Mouse (Mus musculus) stomach, embryonic 16.5 days (tissue): ENCODE results near the gene Xrcc6. TPM values are rescaled to one million over a fixed set of nuclear protein-coding genes. Genes with fewer than 3 reads are reported as not detected.

ENCODE experiments used
- ATAC-seq: fragments of 200-750 bp; cut with Nextera tagmentation; 2 replicates; pipeline ENCODE4 v1.8.0; 2017; ENCODE audit warnings: moderate number of reproducible peaks, moderate TSS enrichment; ENCODE audit not compliant: insufficient read depth, low FRiP score
- H3K27ac ChIP-seq: fragments of 300-500 bp; sonication (generic); 2 replicates; pipeline ENCODE4 v1.5.1; 2014; ENCODE audit warnings: low read length
- H3K27me3 ChIP-seq: fragments of 300-500 bp; sonication (generic); 2 replicates; pipeline ENCODE4 v1.6.1; 2014; ENCODE audit warnings: low read length, control low read depth, mixed read lengths; ENCODE audit not compliant: control insufficient read depth, insufficient read depth
- H3K36me3 ChIP-seq: fragments of 300-500 bp; sonication (generic); 2 replicates; pipeline ENCODE4 v1.6.1; 2014; ENCODE audit warnings: low read length; ENCODE audit not compliant: control insufficient read depth, insufficient read depth
- H3K4me1 ChIP-seq: fragments of 300-500 bp; sonication (generic); 2 replicates; pipeline ENCODE4 v1.6.1; 2014; ENCODE audit warnings: low read length, control low read depth, mixed read lengths; ENCODE audit not compliant: control insufficient read depth, insufficient read depth
- H3K4me2 ChIP-seq: fragments of 300-500 bp; sonication (generic); 2 replicates; pipeline ENCODE4 v1.6.1; 2014; ENCODE audit warnings: low read depth, low read length, mixed read lengths
- H3K4me3 ChIP-seq: fragments of 300-500 bp; sonication (generic); replicated peaks from 2 replicates; pipeline ENCODE4 v1.5.1; 2014; ENCODE audit warnings: mild to moderate bottlenecking, low read length
- H3K9ac ChIP-seq: fragments of 300-500 bp; sonication (generic); 2 replicates; pipeline ENCODE4 v1.6.1; 2014; ENCODE audit warnings: low read length
- H3K9me3 ChIP-seq: fragments of 300-500 bp; sonication (generic); replicated peaks from 2 replicates; pipeline ENCODE4 v1.6.1; 2016; ENCODE audit warnings: low read length, control low read depth; ENCODE audit not compliant: control insufficient read depth
- WGBS: fragments of 180-500 bp; shearing (Covaris S2); extraction: QIAGEN DNeasy Blood & Tissue Kit; methylation state at CpG from one replicate; pipeline ENCODE4 v1.1.7; 2014; 5-methylcytosine and 5-hydroxymethylcytosine counted together
- polyA plus RNA-seq: library from polyadenylated mRNA; unstranded; fragments of >200 nt; fragmentation: Nextera tagmentation; extraction: Ambion mirVana; gene quantifications from 2 replicates; pipeline ENCODE4 v1.2.1, GENCODE M21; 2015

Xrcc6 gene
- polyA plus RNA-seq, 1 experiment from 2014 or later, result 72.2 TPM

DNA sequence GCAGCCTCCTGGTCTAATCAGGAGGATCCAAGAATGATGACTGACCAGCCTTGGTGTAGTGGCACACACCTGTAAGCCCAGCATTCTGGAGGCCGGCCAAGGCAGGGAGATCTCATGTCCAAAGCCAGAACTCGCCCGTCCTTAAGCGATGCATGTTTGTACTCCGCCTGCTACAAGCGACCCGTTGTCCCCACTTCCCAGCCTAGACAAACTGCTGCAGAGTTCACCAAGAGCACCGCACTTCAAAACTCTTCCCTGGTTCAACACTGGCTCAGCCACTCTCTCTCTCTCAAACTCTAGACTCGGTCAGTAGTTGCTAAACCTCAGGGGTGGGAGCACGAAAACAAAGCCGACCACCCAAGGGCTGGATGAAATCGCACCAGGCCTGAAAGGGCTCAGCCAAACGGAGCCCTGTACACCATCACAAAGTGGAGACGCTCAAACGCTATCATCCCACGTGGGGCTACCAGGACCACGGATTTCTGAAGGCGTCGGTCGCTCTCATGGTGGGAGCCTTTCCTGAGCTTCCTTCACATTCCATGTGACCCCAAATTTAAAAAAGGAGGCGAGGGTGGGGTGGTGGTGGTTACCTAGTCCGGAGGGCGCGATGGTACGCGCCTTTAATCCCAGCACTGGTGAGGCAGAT is 58.7 kb downstream of the Xrcc6 start:
- H3K27ac ChIP-seq, result peak overlapping the region; percentile 42
- no peaks in the 10 kb centered on the region for H3K27me3 ChIP-seq
- 0 out of 2 replicates have a peak, but pooled peaks cover 3% of the 10 kb centered on the region for H3K36me3 ChIP-seq
- no peaks in the 10 kb centered on the region for H3K9me3 ChIP-seq
- peak overlapping the region; percentile 99 for H3K4me2 ChIP-seq
- H3K4me1 ChIP-seq, result peaks cover 14% of the 10 kb centered on the region
- H3K9ac ChIP-seq, result peak overlapping the region; percentile 96
- peak; percentile 28; the same call in 1 of the 2 replicates for ATAC-seq
- 2% methylated on average over 26 of the region's 26 CpGs for WGBS
- H3K4me3 ChIP-seq, result peak overlapping the region; percentile 98

DNA sequence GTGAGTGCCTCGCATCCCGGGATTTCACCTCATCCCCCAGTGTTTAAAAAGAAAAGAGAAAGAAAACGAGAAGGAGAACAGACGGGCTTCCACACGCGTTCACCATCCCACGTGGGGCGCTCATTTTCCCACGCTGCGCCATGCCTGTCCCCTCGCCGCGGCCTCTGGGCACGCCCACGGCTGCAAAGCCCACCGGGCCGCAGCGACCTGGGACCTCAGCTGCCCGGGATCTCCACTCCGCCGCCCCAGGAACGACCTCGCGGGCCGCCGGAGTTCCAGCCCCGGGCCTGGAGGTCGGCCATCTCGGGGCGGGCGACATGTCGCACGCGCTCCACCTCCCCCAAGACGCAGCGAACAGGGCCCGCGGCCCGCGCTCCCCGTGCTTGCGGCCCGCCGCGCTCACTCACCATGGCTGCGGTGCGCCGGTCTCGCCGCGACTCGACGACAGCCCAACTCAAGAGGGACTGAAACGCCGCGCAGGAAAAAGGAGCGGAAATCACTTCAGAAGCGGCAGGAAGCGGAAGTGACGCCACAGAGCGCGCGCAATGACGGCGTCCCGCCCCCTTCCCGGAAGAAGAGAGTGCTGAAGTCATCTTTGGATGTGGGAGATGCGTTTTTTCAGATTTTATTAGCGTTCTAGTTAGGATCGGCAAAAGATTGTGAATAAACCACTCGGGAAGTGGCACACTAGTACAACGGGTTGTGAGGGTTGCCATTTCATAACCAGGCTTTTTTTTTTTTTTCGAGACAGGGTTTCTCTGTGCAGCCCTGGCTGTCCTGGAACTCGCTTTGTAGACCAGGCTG is 59.6 kb downstream of the Xrcc6 start, which contains the start of gene Snu13:
Gene Snu13, minus strand, starts transcription at position 519 of the 804 bp plus-strand sequence.
- peaks cover 14% of the 10 kb centered on the region for H3K4me1 ChIP-seq
- under 1% methylated on average over 74 of the region's 74 CpGs for WGBS
- ATAC-seq, result peak; percentile 91
- H3K27me3 ChIP-seq, result no peaks in the 10 kb centered on the region
- H3K36me3 ChIP-seq, result 0 out of 2 replicates have a peak, but pooled peaks cover 3% of the 10 kb centered on the region
- H3K4me3 ChIP-seq, result peak within 1 kb of the TSS; percentile 98
- peak within 1 kb of the TSS; percentile 99 for H3K4me2 ChIP-seq
- H3K27ac ChIP-seq, result peak within 1 kb of the TSS; percentile 84
- no peaks in the 10 kb centered on the region for H3K9me3 ChIP-seq
- H3K9ac ChIP-seq, result peak within 1 kb of the TSS; percentile 96

DNA sequence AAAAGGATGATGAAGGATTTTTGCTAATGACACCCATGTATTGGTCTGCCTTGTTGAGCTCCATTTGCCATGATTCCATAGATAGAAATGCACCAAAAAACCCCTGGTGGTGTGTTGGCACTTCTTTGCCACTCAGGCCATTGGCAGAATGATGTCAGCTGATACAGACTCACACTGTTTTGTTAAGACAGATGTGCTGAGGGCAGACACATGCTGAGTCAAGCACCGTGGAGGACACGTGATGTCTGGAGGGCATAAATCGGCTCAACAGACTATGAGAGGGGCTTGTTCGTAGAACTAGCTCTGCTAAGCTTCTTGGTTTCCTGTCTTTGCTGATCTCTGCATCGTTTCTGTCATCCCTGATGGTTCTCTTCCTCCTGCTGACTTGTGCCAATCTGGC is 64.9 kb downstream of the Xrcc6 start:
- H3K36me3 ChIP-seq, result no peaks in the 10 kb centered on the region
- H3K9ac ChIP-seq, result no peak overlapping the region
- no peak overlapping the region for H3K27ac ChIP-seq
- no peak overlapping the region for H3K4me3 ChIP-seq
- no peaks in the 10 kb centered on the region for H3K9me3 ChIP-seq
- ATAC-seq, result no peak
- H3K4me1 ChIP-seq, result 0 out of 2 replicates have a peak, but pooled peaks cover 3% of the 10 kb centered on the region
- H3K4me2 ChIP-seq, result no peak overlapping the region
- WGBS, result 63% methylated on average over 5 of the region's 5 CpGs
- no peaks in the 10 kb centered on the region for H3K27me3 ChIP-seq

DNA sequence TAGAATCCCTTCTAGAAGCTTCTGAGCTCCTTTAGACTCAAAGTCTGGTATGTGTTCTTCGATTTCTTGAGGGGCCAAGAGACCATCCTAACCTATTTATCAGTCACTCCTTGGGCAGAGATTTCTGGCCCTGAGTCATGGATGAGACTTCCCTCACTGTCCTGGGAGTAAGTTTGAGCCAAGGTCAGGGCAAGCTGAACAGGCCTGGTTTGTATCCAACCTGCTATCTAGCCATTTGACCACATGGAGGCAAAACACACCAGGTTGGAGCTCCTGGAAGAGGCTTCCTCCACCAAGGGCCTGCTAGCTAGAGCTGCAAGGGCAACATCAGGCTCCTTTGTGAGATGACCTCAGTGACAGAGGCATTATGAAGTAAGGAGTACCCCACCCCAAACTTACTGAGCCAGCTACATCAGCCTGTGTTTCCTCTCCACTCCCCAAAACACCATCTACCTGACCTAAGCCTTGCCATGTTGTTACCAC is 71.1 kb downstream of the Xrcc6 start, which contains the start of gene 4930407I10Rik:
Gene 4930407I10Rik, plus strand, starts transcription at position 433 of the 483 bp plus-strand sequence.
- H3K27me3 ChIP-seq, result no peaks in the 10 kb centered on the region
- H3K27ac ChIP-seq, result no peak within 1 kb of the TSS
- H3K4me2 ChIP-seq, result no peak within 1 kb of the TSS
- no peaks in the 10 kb centered on the region for H3K9me3 ChIP-seq
- H3K36me3 ChIP-seq, result no peaks in the 10 kb centered on the region
- no peak within 1 kb of the TSS for H3K9ac ChIP-seq
- WGBS, result 86% methylated on average over 1 of the region's 1 CpGs
- H3K4me1 ChIP-seq, result no peaks in the 10 kb centered on the region
- ATAC-seq, result no peak
- no peak within 1 kb of the TSS for H3K4me3 ChIP-seq

DNA sequence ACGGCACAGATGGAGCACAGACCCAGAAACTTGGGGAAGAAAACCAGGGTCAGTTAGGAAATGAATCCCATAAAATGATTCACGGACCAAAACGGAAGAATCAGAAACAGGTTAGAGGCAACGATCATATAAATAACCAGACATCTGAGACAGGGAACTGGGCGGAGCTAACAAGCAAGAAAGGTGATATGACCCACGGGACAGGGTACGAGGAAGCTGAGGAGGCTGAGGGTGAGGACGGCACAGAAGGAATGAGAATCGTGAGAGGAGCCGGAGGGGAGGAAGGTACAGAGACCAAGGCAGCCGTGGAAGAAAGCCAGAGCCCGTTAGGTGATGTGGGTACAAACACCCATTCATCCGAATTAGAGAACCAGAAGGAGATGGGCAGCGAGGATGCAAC is 76.3 kb downstream of the Xrcc6 start:
- WGBS, result 59% methylated on average over 14 of the region's 14 CpGs
- ATAC-seq, result no peak
- Histone ChIP-seq H3K4me2 (no peak overlapping the region), H3K4me1 (no peaks in the 10 kb centered on the region), H3K27ac (no peak overlapping the region), H3K27me3 (peaks cover 17% of the 10 kb centered on the region), H3K36me3 (no peaks in the 10 kb centered on the region), H3K4me3 (no peak overlapping the region), H3K9me3 (no peaks in the 10 kb centered on the region), H3K9ac (no peak overlapping the region)

DNA sequence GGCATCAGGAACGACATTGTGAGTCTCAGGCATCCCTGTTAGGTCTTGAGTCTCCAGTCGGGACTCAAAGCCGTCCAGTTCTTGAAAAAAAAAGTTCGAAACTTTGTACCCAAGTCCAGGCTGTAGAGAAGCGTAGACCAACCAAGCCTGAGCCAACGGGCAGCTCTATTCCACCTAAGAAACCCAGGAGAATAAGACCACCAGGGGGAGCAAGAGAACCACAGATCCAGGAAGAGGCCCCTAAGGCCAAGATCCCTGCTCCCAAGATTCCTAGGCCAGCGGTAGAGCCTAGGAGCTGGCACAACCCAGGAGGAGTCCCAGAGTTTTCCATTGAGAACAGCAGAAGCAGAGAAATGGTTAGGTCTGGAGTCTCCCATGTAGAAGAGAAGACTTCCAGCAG is 77.9 kb downstream of the Xrcc6 start:
- no peaks in the 10 kb centered on the region for H3K9me3 ChIP-seq
- peaks cover 31% of the 10 kb centered on the region for H3K27me3 ChIP-seq
- H3K36me3 ChIP-seq, result no peaks in the 10 kb centered on the region
- WGBS, result 13% methylated on average over 7 of the region's 7 CpGs
- no peak overlapping the region for H3K4me3 ChIP-seq
- ATAC-seq, result peak; percentile 62; the same call in 1 of the 2 replicates
- H3K4me2 ChIP-seq, result peak overlapping the region; percentile 14; the same call in 1 of the 2 replicates
- no peaks in the 10 kb centered on the region for H3K4me1 ChIP-seq
- H3K27ac ChIP-seq, result no peak overlapping the region
- H3K9ac ChIP-seq, result no peak overlapping the region

DNA sequence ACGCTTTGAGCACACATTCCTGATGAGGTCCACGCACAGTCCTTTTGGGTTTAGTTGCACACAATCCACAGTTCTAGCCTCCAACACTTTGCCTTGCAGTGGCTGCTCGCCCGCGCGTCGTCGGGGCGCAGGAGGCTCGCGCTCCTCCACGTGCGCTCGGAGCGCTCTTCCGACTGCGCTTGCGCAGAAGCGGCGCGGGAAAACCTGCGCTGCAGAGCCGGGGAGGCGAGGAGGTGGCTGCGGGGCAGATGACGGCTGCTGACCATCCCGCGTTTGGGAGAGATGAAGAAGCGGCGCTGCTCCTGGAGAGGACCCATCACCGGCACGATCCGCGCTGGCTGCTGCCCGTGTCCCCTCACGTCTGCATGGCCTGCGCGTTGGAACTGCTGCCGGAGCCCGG is 82.3 kb downstream of the Xrcc6 start, which contains the start of gene Mei1:
Gene Mei1, plus strand, starts transcription at position 99 of the 400 bp plus-strand sequence.
- Histone ChIP-seq H3K27me3 (peaks cover 24% of the 10 kb centered on the region), H3K4me2 (peak within 1 kb of the TSS; percentile 33; the same call in 1 of the 2 replicates), H3K27ac (no peak within 1 kb of the TSS), H3K9me3 (no peaks in the 10 kb centered on the region), H3K36me3 (no peaks in the 10 kb centered on the region), H3K9ac (no peak within 1 kb of the TSS), H3K4me1 (no peaks in the 10 kb centered on the region), H3K4me3 (peak within 1 kb of the TSS; percentile 21; the same call in 1 of the 2 replicates)
- no peak for ATAC-seq
- 13% methylated on average over 40 of the region's 40 CpGs for WGBS

DNA sequence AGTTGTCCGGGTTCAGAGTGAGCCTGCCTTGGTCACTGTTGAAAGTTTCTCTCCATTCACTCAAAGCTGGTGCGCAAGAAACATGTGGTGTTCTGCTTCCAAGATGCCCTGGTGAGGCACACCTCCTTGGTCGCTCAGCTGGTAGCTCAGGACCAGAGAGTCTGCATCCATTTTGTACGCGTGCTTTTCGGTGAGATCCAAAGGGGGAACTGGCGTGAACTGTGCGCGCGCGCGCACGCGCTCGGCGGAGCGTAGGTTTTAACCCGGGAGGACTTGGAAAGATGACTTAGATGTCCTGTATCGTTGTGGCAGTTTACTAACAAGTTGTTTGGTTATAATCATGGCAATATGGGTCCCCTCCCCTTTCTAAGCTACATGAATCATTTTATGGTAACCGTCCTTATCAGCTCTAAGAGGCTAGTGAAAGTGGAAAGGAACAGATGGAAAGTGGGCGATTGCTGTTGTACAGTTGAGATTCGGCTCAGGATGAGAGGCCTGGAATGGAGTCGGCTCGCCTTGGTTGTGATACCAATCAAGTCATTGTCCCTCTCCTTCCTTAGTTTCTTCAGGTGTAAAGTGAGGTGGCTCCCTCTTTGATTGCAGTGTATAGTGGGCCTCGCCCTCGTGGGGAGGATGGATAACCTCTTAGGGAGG is 84.3 kb downstream of the Xrcc6 start:
- H3K4me1 ChIP-seq, result no peaks in the 10 kb centered on the region
- no peaks in the 10 kb centered on the region for H3K36me3 ChIP-seq
- peaks cover 21% of the 10 kb centered on the region for H3K27me3 ChIP-seq
- H3K9me3 ChIP-seq, result no peaks in the 10 kb centered on the region
- H3K4me2 ChIP-seq, result no peak overlapping the region
- H3K4me3 ChIP-seq, result no peak overlapping the region
- no peak for ATAC-seq
- no peak overlapping the region for H3K9ac ChIP-seq
- 88% methylated on average over 26 of the region's 26 CpGs for WGBS
- H3K27ac ChIP-seq, result no peak overlapping the region
